Mouse (Mus musculus) small intestine, adult 2 months (tissue): ENCODE results near the gene Ptpn11.

Experiments used
- CTCF ChIP-seq: fragments of 200-500 bp; IDR thresholded peaks from 2 replicates; pipeline ENCODE4 v1.5.1; 2012; ENCODE audit warnings: low read depth, mild to moderate bottlenecking, control low read depth, inconsistent platforms, low read length, moderate library complexity, mixed read lengths; ENCODE audit not compliant: insufficient replicate concordance, insufficient read length; ENCODE audit errors: extremely low read depth
- POLR2A ChIP-seq: fragments of 200-500 bp; IDR thresholded peaks from 2 replicates; pipeline ENCODE4 v1.6.1; 2012; ENCODE audit warnings: low read depth, mild to moderate bottlenecking, control low read depth, inconsistent platforms, low read length, moderate library complexity

- TF ChIP-seq CTCF = peak; percentile 54; the same call in 1 of the 2 replicates
- TF ChIP-seq POLR2A = no peak
These were observed 65.1 kb downstream of the Ptpn11 start for GRCm38 (mm10) chr5:121126051-121126450.
